Mouse (Mus musculus): ENCODE data around the gene Htr5b. TPM values are rescaled to one million over a fixed set of nuclear protein-coding genes. Genes with fewer than 3 reads are reported as not detected.

Htr5b gene
- total and polyA plus RNA-seq, 3 experiments: 0.11 TPM; not detected in 2

DNA sequence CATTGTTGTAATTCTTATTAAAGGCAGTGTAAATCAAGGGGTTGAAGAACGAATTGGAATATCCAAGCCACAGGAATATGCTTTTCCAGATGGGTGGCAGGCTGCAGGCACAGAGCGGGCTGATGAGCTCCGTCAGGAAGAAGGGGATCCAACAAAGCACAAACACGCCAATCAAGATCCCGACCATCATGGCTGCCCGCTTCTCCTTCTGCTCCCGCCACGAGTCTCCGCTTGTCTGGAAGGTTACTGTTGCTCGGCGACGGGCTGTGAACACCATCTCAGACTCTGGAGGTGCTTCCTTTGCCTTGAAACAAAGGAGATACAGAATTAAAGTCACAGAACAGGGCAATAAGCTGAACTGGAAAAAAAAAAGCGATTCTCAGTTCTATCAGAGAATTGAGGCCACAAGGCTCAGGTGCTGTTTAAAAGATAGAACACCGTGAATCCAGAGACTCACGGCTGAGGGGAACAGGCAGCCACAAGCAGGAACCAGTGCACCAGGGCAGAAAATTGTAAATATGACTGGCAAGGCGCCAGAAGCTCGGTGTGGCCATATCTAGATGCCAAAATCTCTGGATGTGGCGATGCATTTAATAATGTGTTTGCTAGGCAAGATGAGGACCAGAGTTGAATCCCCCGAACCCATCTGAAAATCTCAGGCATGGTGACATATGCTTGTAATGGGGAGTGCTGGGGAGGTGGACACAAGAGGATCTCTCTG is 17.7 kb downstream of the Htr5b start:
- no peak for DNase-seq (ENCODE audit: low spot score)
- no peaks in the 10 kb centered on the region for H3K4me1 ChIP-seq (ENCODE audit: insufficient read depth, low read depth, low read length)
- no peaks in the 10 kb centered on the region for H3K27me3 ChIP-seq (ENCODE audit: insufficient read depth, low read length)
- no peak overlapping the region for H3K4me3 ChIP-seq (ENCODE audit: low read depth, low read length)
- no peak for ATAC-seq (ENCODE audit: extremely low read depth, insufficient number of reproducible peaks, low FRiP score, poor library complexity, severe bottlenecking)
- TF ChIP-seq GATA1 (IDR thresholded peaks at IDR 0.05; ENCODE audit: borderline replicate concordance, low read length): no peak
- TF ChIP-seq GATA2 (IDR thresholded peaks at IDR 0.05; ENCODE audit: borderline replicate concordance, low read depth, low read length): no peak
- no peak for TF ChIP-seq POLR2AphosphoS5 (IDR thresholded peaks at IDR 0.05; ENCODE audit: insufficient replicate concordance, low read depth, low read length)
- no peak for TF ChIP-seq CTCF (IDR thresholded peaks at IDR 0.05; ENCODE audit: low read depth, low read length)
- TF ChIP-seq TAL1 (conservative IDR thresholded peaks at IDR 0.05; ENCODE audit: low read depth, low read length): no peak
- peaks cover 7% of the 10 kb centered on the region for H3K36me3 ChIP-seq (replicated peaks)
- no peaks in the 10 kb centered on the region for H3K9me3 ChIP-seq (replicated peaks)

DNA sequence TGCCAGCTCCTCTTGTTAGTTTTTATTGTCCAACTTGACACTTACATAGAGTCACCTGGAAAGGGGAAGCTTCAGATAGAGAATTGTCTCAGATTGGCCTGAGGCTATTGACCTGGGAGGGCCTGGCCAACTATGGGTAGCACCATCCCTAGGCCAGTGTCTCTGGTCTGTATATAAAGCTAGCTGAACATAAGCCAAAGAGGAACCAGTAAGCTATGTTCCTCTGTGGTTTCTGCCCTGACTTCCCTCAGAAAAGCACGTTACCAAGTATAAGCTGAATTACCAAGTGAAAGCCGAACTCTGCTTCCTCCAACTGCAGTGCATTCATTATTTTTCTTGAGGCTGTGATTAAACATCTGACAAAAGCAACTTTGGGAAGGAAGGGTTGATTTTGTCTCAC is 19.5 kb downstream of the Htr5b start:
- Histone ChIP-seq H3K4me3 (ENCODE audit: low read depth, low read length) (no peak overlapping the region), H3K36me3 (replicated peaks) (peaks cover 24% of the 10 kb centered on the region), H3K27me3 (ENCODE audit: insufficient read depth, low read length) (no peaks in the 10 kb centered on the region), H3K9me3 (replicated peaks) (no peaks in the 10 kb centered on the region), H3K4me1 (ENCODE audit: insufficient read depth, low read depth, low read length) (no peaks in the 10 kb centered on the region)
- ATAC-seq (ENCODE audit: extremely low read depth, insufficient number of reproducible peaks, low FRiP score, poor library complexity, severe bottlenecking) (no peak), DNase-seq (ENCODE audit: low spot score) (no peak)
- TF ChIP-seq CTCF (IDR thresholded peaks at IDR 0.05; ENCODE audit: low read depth, low read length) (no peak), TAL1 (conservative IDR thresholded peaks at IDR 0.05; ENCODE audit: low read depth, low read length) (no peak)

DNA sequence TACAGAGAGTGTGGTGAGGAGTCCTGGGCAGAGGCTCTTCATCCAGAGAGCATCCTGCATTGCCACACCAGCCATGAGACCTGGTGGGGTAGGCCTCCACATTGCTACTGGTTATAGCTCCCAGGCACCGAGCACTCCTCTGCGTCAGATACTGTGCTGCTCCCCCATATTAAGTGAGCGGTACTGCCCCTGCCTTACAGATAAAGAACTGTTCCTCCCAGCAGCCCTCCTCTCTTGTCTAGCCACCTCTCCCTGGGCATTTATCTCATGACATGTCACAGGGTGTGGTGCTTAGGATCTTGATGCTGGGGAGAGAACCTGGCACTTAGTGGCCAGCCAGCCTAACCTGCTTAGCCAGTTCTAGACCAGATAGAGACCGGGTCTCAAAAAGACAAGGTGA is 31.2 kb downstream of the Htr5b start:
- DNase-seq (ENCODE audit: low spot score): no peak
- Histone ChIP-seq H3K4me3 (ENCODE audit: low read depth, low read length) (no peak overlapping the region), H3K27me3 (ENCODE audit: insufficient read depth, low read length) (no peaks in the 10 kb centered on the region), H3K9me3 (replicated peaks) (peaks cover 7% of the 10 kb centered on the region; the same call in 1 of the 2 replicates), H3K4me1 (ENCODE audit: insufficient read depth, low read depth, low read length) (no peaks in the 10 kb centered on the region), H3K36me3 (replicated peaks) (peaks cover 98% of the 10 kb centered on the region)
- ATAC-seq (ENCODE audit: extremely low read depth, insufficient number of reproducible peaks, low FRiP score, poor library complexity, severe bottlenecking): no peak
- no peak for TF ChIP-seq POLR2AphosphoS5 (IDR thresholded peaks at IDR 0.05; ENCODE audit: insufficient replicate concordance, low read depth, low read length)
- no peak for TF ChIP-seq CTCF (IDR thresholded peaks at IDR 0.05; ENCODE audit: low read depth, low read length)
- no peak for TF ChIP-seq TAL1 (conservative IDR thresholded peaks at IDR 0.05; ENCODE audit: low read depth, low read length)
- no peak for TF ChIP-seq GATA2 (IDR thresholded peaks at IDR 0.05; ENCODE audit: borderline replicate concordance, low read depth, low read length)
- TF ChIP-seq GATA1 (IDR thresholded peaks at IDR 0.05; ENCODE audit: borderline replicate concordance, low read length): no peak

DNA sequence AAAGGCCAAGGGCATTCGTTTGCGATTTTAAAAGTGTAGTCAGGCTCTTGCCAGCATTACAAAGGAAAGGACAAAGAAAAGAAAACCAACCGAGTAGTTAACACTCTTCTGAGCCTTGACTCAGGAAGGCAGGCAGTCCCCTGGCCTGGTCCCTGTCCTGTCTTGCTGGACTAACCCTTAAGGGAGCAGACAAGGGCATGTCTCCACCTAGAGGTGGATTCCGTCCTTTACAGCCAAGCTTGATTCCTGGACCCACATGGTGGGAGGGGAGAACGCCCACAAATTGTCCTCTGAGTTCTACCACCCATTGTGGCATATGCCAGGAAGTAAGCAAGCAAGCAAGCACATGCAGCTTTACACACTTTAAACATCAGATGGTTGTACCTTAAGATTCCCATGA is 38.0 kb downstream of the Htr5b start:
- no peaks in the 10 kb centered on the region for H3K4me1 ChIP-seq (ENCODE audit: insufficient read depth, low read depth, low read length)
- H3K27me3 ChIP-seq (ENCODE audit: insufficient read depth, low read length): no peaks in the 10 kb centered on the region
- ATAC-seq (ENCODE audit: extremely low read depth, insufficient number of reproducible peaks, low FRiP score, poor library complexity, severe bottlenecking) (peak; percentile 68), DNase-seq (ENCODE audit: low spot score) (peak; percentile 12)
- no peak overlapping the region for H3K4me3 ChIP-seq (ENCODE audit: low read depth, low read length)
- H3K36me3 ChIP-seq (replicated peaks): peaks cover 98% of the 10 kb centered on the region
- H3K9me3 ChIP-seq (replicated peaks): no peaks in the 10 kb centered on the region
- no peak for TF ChIP-seq GATA2 (IDR thresholded peaks at IDR 0.05; ENCODE audit: borderline replicate concordance, low read depth, low read length)
- 0 out of 2 replicates have a peak, but pooled peaks have one; percentile 5 for TF ChIP-seq CTCF (IDR thresholded peaks at IDR 0.05; ENCODE audit: low read depth, low read length)

DNA sequence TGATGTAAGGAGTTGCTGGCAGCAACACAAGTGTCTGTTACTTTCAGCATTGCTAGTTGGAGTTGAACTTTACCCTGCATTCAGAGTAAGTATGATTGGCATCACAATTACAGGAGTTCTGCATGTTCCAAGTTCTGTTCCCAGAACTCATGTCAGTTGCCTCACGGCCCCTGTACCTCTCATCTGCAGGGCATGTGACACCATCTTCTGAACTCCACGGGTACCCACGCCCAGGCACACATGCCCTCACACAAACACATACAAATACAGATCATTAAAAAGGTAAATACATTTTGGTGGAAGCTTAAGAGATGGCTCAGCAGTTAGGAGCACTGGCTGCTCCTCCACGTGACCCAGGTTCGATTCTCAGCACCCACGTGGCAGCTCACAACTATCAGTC is 41.5 kb downstream of the Htr5b start:
- TF ChIP-seq CTCF (IDR thresholded peaks at IDR 0.05; ENCODE audit: low read depth, low read length) (no peak), GATA2 (IDR thresholded peaks at IDR 0.05; ENCODE audit: borderline replicate concordance, low read depth, low read length) (no peak), TAL1 (conservative IDR thresholded peaks at IDR 0.05; ENCODE audit: low read depth, low read length) (no peak), POLR2AphosphoS5 (IDR thresholded peaks at IDR 0.05; ENCODE audit: insufficient replicate concordance, low read depth, low read length) (no peak), GATA1 (IDR thresholded peaks at IDR 0.05; ENCODE audit: borderline replicate concordance, low read length) (no peak)
- Histone ChIP-seq H3K9me3 (replicated peaks) (no peaks in the 10 kb centered on the region), H3K4me1 (ENCODE audit: insufficient read depth, low read depth, low read length) (no peaks in the 10 kb centered on the region), H3K36me3 (replicated peaks) (peaks cover 82% of the 10 kb centered on the region), H3K27me3 (ENCODE audit: insufficient read depth, low read length) (no peaks in the 10 kb centered on the region), H3K4me3 (ENCODE audit: low read depth, low read length) (no peak overlapping the region)
- DNase-seq (ENCODE audit: low spot score): no peak
- ATAC-seq (ENCODE audit: extremely low read depth, insufficient number of reproducible peaks, low FRiP score, poor library complexity, severe bottlenecking): no peak

DNA sequence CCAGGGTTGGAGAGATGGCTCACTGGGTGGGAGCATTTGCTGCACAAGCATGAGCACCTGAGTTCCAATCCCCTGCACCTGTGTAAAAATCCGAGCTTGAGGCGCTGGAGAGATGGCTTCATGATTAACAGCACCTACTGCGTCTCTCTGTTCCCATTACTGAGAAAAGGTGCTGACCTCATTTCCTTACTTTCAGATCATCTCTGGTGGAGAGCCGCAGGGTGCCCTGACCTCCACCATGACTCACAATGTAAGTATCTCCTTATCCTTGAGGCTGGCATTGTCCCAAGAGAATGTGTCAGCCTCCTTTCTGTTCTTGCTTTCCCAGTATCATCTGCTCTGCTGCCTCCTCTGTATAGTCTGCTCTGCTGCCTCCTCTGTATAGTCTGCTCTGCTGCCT is 45.2 kb downstream of the Htr5b start:
- H3K36me3 ChIP-seq (replicated peaks): peaks cover 83% of the 10 kb centered on the region

More for the DNA sequence above, 45.2 kb downstream of the Htr5b start:
- Histone ChIP-seq H3K4me1 (ENCODE audit: insufficient read depth, low read depth, low read length) (no peaks in the 10 kb centered on the region), H3K9me3 (replicated peaks) (no peaks in the 10 kb centered on the region), H3K4me3 (ENCODE audit: low read depth, low read length) (no peak overlapping the region), H3K27me3 (ENCODE audit: insufficient read depth, low read length) (no peaks in the 10 kb centered on the region)
- TF ChIP-seq POLR2AphosphoS5 (IDR thresholded peaks at IDR 0.05; ENCODE audit: insufficient replicate concordance, low read depth, low read length): no peak
- TF ChIP-seq CTCF (IDR thresholded peaks at IDR 0.05; ENCODE audit: low read depth, low read length): no peak
- no peak for TF ChIP-seq GATA2 (IDR thresholded peaks at IDR 0.05; ENCODE audit: borderline replicate concordance, low read depth, low read length)
- no peak for TF ChIP-seq TAL1 (conservative IDR thresholded peaks at IDR 0.05; ENCODE audit: low read depth, low read length)
- TF ChIP-seq GATA1 (IDR thresholded peaks at IDR 0.05; ENCODE audit: borderline replicate concordance, low read length): no peak
- no peak for ATAC-seq (ENCODE audit: extremely low read depth, insufficient number of reproducible peaks, low FRiP score, poor library complexity, severe bottlenecking)
- no peak for DNase-seq (ENCODE audit: low spot score)
